Mouse (Mus musculus): ENCODE data around the gene Tepp.

DNA sequence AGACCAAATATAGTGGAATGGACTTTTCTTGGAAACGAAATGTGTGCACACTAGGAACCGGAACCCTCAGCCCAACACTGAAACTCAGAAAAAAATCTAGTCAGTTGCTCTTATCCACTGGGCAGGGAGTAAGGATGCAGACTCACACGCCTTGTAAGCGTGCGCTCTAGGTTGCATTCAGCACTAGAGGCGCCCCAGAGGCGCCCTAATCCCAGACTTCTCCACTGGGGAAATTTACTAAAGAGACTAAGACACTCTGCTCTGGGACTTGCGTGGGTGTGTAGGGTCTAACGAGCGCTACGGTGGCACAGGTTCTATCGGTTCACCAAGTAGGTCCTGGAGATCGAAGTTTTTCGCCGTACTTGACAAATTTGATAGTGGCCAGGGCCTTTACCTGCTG lies 41.1 kb downstream of the Tepp start:
- TF ChIP-seq POLR2A (IDR thresholded peaks at IDR 0.05; ENCODE audit: extremely low read depth, insufficient read depth, low read length), result no peak
- peak; percentile 46 for TF ChIP-seq CTCF (IDR thresholded peaks at IDR 0.05; ENCODE audit: low read depth, low read length)

All from liver, adult 2 months (tissue).